Mouse (Mus musculus) heart, postnatal 0 days (tissue): ENCODE data around the gene Lsm3. TPM values are rescaled to one million over a fixed set of nuclear protein-coding genes. Genes with fewer than 3 reads are reported as not detected.

Source experiments
- ATAC-seq: fragments of 200-750 bp; cut with Nextera tagmentation; 2 replicates; pipeline ENCODE4 v1.8.0; 2017; ENCODE audit warnings: low read depth, moderate number of reproducible peaks, moderate library complexity; ENCODE audit not compliant: insufficient read depth
- DNase-seq: peaks from one replicate; pipeline ENCODE4 v3.0.0-alpha.2; 2016; ENCODE audit warnings: low spot score
- H3K27ac ChIP-seq: fragments of 300-500 bp; sonication (generic); 2 replicates; pipeline ENCODE4 v1.5.1; 2014; ENCODE audit warnings: low read depth, mild to moderate bottlenecking
- H3K27me3 ChIP-seq: fragments of 300-500 bp; sonication (generic); 2 replicates; pipeline ENCODE4 v1.6.1; 2014; ENCODE audit warnings: low read length, mixed read lengths; ENCODE audit not compliant: control insufficient read depth, insufficient read depth
- H3K36me3 ChIP-seq: fragments of 300-500 bp; sonication (generic); replicated peaks from 2 replicates; pipeline ENCODE4 v1.6.1; 2014; ENCODE audit warnings: low read length, mixed read lengths; ENCODE audit not compliant: control insufficient read depth, insufficient read depth
- H3K4me1 ChIP-seq: fragments of 300-500 bp; sonication (generic); 2 replicates; pipeline ENCODE4 v1.6.1; 2014; ENCODE audit warnings: antibody characterized with exemption; ENCODE audit not compliant: control insufficient read depth, insufficient read depth
- H3K4me2 ChIP-seq: fragments of 300-500 bp; sonication (generic); 2 replicates; pipeline ENCODE4 v1.6.1; 2014; ENCODE audit warnings: low read depth, mild to moderate bottlenecking, low read length, moderate library complexity
- H3K4me3 ChIP-seq: fragments of 300-500 bp; sonication (generic); 2 replicates; pipeline ENCODE4 v1.5.1; 2014; ENCODE audit warnings: low read depth, low read length
- H3K9ac ChIP-seq: fragments of 300-500 bp; sonication (generic); replicated peaks from 2 replicates; pipeline ENCODE4 v1.6.1; 2014; ENCODE audit warnings: low read depth, low read length, mixed read lengths
- H3K9me3 ChIP-seq: fragments of 300-500 bp; sonication (generic); replicated peaks from 2 replicates; pipeline ENCODE4 v1.6.1; 2016; ENCODE audit warnings: low read length; ENCODE audit not compliant: control insufficient read depth
- CTCF ChIP-seq: IDR thresholded peaks from 2 replicates; pipeline ENCODE4 v1.5.1; 2016; ENCODE audit warnings: antibody characterized with exemption, control low read depth, low read depth
- EP300 ChIP-seq: IDR thresholded peaks from 2 replicates; pipeline ENCODE4 v1.6.1; 2016; ENCODE audit warnings: antibody characterized with exemption, low read depth
- WGBS: fragments of 180-500 bp; shearing (Covaris S2); extraction: QIAGEN DNeasy Blood & Tissue Kit; methylation state at CpG from one replicate; pipeline ENCODE4 v1.1.7; 2014; 5-methylcytosine and 5-hydroxymethylcytosine counted together
- polyA plus RNA-seq: library from polyadenylated mRNA; unstranded; fragments of >200 nt; fragmentation: Nextera tagmentation; extraction: Ambion mirVana; gene quantifications from 2 replicates; pipeline ENCODE4 v1.2.1, GENCODE M21; 2015
- total RNA-seq: library from RNA; depleted of rRNA; stranded (reverse); fragments of >200 nt; gene quantifications from 2 replicates; pipeline ENCODE4 v1.2.3, GENCODE M21; 2014; ENCODE audit warnings: low replicate concordance

Gene Lsm3
- total and polyA plus RNA-seq, 2 experiments from 2014 or later, result 32.1 to 145 TPM

- no peak for ATAC-seq
- Histone ChIP-seq H3K27me3 (no peaks in the 10 kb centered on the region), H3K27ac (no peak overlapping the region), H3K9me3 (no peaks in the 10 kb centered on the region), H3K4me2 (no peak overlapping the region), H3K9ac (no peak overlapping the region), H3K4me1 (no peaks in the 10 kb centered on the region), H3K36me3 (peaks cover 82% of the 10 kb centered on the region), H3K4me3 (no peak overlapping the region)
- 87% methylated on average over 15 of the region's 15 CpGs for WGBS
- TF ChIP-seq EP300 (no peak), CTCF (no peak)
- no peak for DNase-seq
These were observed 28.8 kb upstream of the Lsm3 start for GRCm38 (mm10) chr6:91486736-91487453.

GRCm38 (mm10) chr6:91488496-91489212 is 27.1 kb upstream of the Lsm3 start:
- H3K4me2 ChIP-seq, result no peak overlapping the region
- peak; percentile 89 for DNase-seq
- WGBS, result 45% methylated on average over 9 of the region's 9 CpGs
- no peak overlapping the region for H3K4me3 ChIP-seq
- H3K9me3 ChIP-seq, result no peaks in the 10 kb centered on the region
- H3K36me3 ChIP-seq, result peaks cover 75% of the 10 kb centered on the region
- peak overlapping the region; percentile 46; the same call in 1 of the 2 replicates for H3K27ac ChIP-seq
- H3K4me1 ChIP-seq, result no peaks in the 10 kb centered on the region
- peak; percentile 78 for ATAC-seq
- H3K27me3 ChIP-seq, result no peaks in the 10 kb centered on the region
- TF ChIP-seq EP300 (0 out of 2 replicates have a peak, but pooled peaks have one; percentile 38), CTCF (no peak)
- H3K9ac ChIP-seq, result no peak overlapping the region

GRCm38 (mm10) chr6:91489872-91490271 is 25.9 kb upstream of the Lsm3 start:
- H3K4me1 ChIP-seq, result no peaks in the 10 kb centered on the region
- no peaks in the 10 kb centered on the region for H3K9me3 ChIP-seq
- TF ChIP-seq EP300, result no peak
- no peak for TF ChIP-seq CTCF
- DNase-seq, result no peak
- no peak overlapping the region for H3K9ac ChIP-seq
- peaks cover 73% of the 10 kb centered on the region for H3K36me3 ChIP-seq
- no peaks in the 10 kb centered on the region for H3K27me3 ChIP-seq
- peak overlapping the region; percentile 34; the same call in 1 of the 2 replicates for H3K27ac ChIP-seq
- no peak overlapping the region for H3K4me2 ChIP-seq
- WGBS, result 82% methylated on average over 10 of the region's 10 CpGs
- ATAC-seq, result no peak
- no peak overlapping the region for H3K4me3 ChIP-seq

- Histone ChIP-seq H3K27me3 (no peaks in the 10 kb centered on the region), H3K4me3 (no peak overlapping the region), H3K36me3 (peaks cover 72% of the 10 kb centered on the region), H3K27ac (no peak overlapping the region), H3K4me2 (no peak overlapping the region), H3K4me1 (no peaks in the 10 kb centered on the region), H3K9ac (no peak overlapping the region), H3K9me3 (no peaks in the 10 kb centered on the region)
- 62% methylated on average over 6 of the region's 6 CpGs for WGBS
- TF ChIP-seq EP300, result no peak
- no peak for TF ChIP-seq CTCF
- ATAC-seq, result no peak
- no peak for DNase-seq
These were observed 24.7 kb upstream of the Lsm3 start for GRCm38 (mm10) chr6:91491004-91491403.

- H3K4me2 ChIP-seq, result no peak overlapping the region
- 77% methylated on average over 10 of the region's 10 CpGs for WGBS
- H3K9ac ChIP-seq, result no peak overlapping the region
- no peak for DNase-seq
- no peak overlapping the region for H3K4me3 ChIP-seq
- no peaks in the 10 kb centered on the region for H3K9me3 ChIP-seq
- H3K4me1 ChIP-seq, result no peaks in the 10 kb centered on the region
- peaks cover 73% of the 10 kb centered on the region for H3K36me3 ChIP-seq
- no peak for ATAC-seq
- H3K27ac ChIP-seq, result no peak overlapping the region
- TF ChIP-seq CTCF, result no peak
- TF ChIP-seq EP300, result no peak
- no peaks in the 10 kb centered on the region for H3K27me3 ChIP-seq
These were observed 22.7 kb upstream of the Lsm3 start for GRCm38 (mm10) chr6:91493053-91493452.
